Mouse (Mus musculus) WW6 (cell line): Measurements from ENCODE around the gene Wwc2.

Experiments
- DNase-seq: peaks from one replicate; pipeline ENCODE4 v3.0.0-alpha.2; 2013; ENCODE audit warnings: low read depth, low spot score

Gene Wwc2

GRCm38 (mm10) chr8:47989655-47990385 lies 904 bp downstream of the Wwc2 start:
- DNase-seq, result no peak

GRCm38 (mm10) chr8:47989211-47989610 lies 1.5 kb downstream of the Wwc2 start:
- DNase-seq, result no peak

GRCm38 (mm10) chr8:47988111-47988510 lies 2.6 kb downstream of the Wwc2 start:
- DNase-seq, result no peak

GRCm38 (mm10) chr8:47985644-47986043 lies 5.1 kb downstream of the Wwc2 start:
- no peak for DNase-seq

- no peak for DNase-seq
Observed at GRCm38 (mm10) chr8:47985243-47985642, 5.5 kb downstream of the Wwc2 start.

GRCm38 (mm10) chr8:47981075-47981474 lies 9.6 kb downstream of the Wwc2 start:
- DNase-seq, result no peak

- no peak for DNase-seq
Observed at GRCm38 (mm10) chr8:47979876-47980275, 10.8 kb downstream of the Wwc2 start.

GRCm38 (mm10) chr8:47978755-47979154 lies 12.0 kb downstream of the Wwc2 start:
- DNase-seq, result no peak

- DNase-seq, result no peak
Observed at GRCm38 (mm10) chr8:47974963-47975314, 15.8 kb downstream of the Wwc2 start.

GRCm38 (mm10) chr8:47974138-47974962 lies 16.4 kb downstream of the Wwc2 start:
- DNase-seq, result peak; percentile 63

GRCm38 (mm10) chr8:47971121-47971520 lies 19.6 kb downstream of the Wwc2 start:
- no peak for DNase-seq

GRCm38 (mm10) chr8:47970576-47970975 lies 20.1 kb downstream of the Wwc2 start:
- no peak for DNase-seq

GRCm38 (mm10) chr8:47967045-47967920 lies 23.4 kb downstream of the Wwc2 start:
- no peak for DNase-seq

- no peak for DNase-seq
Observed at GRCm38 (mm10) chr8:47962484-47962883, 28.2 kb downstream of the Wwc2 start.

GRCm38 (mm10) chr8:47962005-47962404 lies 28.7 kb downstream of the Wwc2 start:
- DNase-seq, result no peak

- no peak for DNase-seq
Observed at GRCm38 (mm10) chr8:47957560-47957959, 33.2 kb downstream of the Wwc2 start.

- DNase-seq, result no peak
Observed at GRCm38 (mm10) chr8:47951380-47951932, 39.3 kb downstream of the Wwc2 start.

GRCm38 (mm10) chr8:47948836-47949235 lies 41.9 kb downstream of the Wwc2 start:
- no peak for DNase-seq

- DNase-seq, result no peak
Observed at GRCm38 (mm10) chr8:47947672-47948618, 42.8 kb downstream of the Wwc2 start.

GRCm38 (mm10) chr8:47943049-47943448 lies 47.7 kb downstream of the Wwc2 start:
- DNase-seq, result no peak

- DNase-seq, result no peak
Observed at GRCm38 (mm10) chr8:47941028-47941427, 49.7 kb downstream of the Wwc2 start.
